8 mouse cellular contexts compared by ENCODE assay signal in the genomic region with DNA sequence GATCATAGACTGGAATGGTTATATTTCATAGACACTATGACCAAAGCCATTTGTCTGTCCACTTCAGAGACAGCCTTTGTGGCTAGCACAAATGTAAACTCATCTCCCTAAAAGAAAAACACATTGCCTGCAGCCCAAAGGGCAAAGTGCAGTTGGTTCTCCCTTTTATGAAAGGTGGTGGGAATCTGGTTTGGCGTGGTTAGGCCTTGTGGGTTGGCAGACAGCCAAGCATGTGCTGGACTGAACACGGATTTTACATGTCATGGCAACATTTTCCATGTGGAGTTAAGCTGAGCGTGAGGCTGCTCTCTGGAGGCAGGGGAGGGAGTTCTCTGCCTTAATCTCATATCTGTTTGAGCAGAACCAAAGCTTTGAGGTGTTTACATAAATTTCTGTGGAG.
DNase-seq lines count a peak whose midpoint lies in the region; ATAC-seq and TF ChIP-seq lines count a peak whose summit lies in the region.

No protein-coding gene starts in this region.

- ATAC-seq in forebrain, embryonic 14.5 days, result no peak; the same call in 1 of the 2 replicates
- ATAC-seq in forebrain, embryonic 11.5 days (replicated peaks; ENCODE audit: low FRiP score), result no peak
- ATAC-seq in lung, embryonic 16.5 days (ENCODE audit: low read depth), result peak; percentile 85
- ATAC-seq in granulocyte monocyte progenitor cell, adult 5-6 weeks (replicated peaks; ENCODE audit: poor library complexity, severe bottlenecking), result no peak

- DNase-seq in forebrain, embryonic 14.5 days (ENCODE audit: low spot score), result peak; percentile 48
- no peak for DNase-seq in forebrain, embryonic 11.5 days (ENCODE audit: low spot score)
- DNase-seq in NIH3T3 (ENCODE audit: low read depth), result peak; percentile 72
- DNase-seq in kidney, adult 18-20 months, result peak; percentile 35
- no peak for DNase-seq in left cerebral cortex, adult 2 months (ENCODE audit: extremely low spot score in 1 of 2, low spot score in 2 of 2)
- DNase-seq in T-cell, adult 2 months (ENCODE audit: low spot score), result no peak

- TF ChIP-seq CTCF in left cerebral cortex, adult 2 months (IDR thresholded peaks at IDR 0.05), result no peak

- intact Hi-C loops in left cerebral cortex, adult 2 months (cut with DNase I), result no loop called here

- 48% methylated on average over 3 of the region's 3 CpGs for WGBS in forebrain, embryonic 14.5 days
- 74% methylated on average over 3 of the region's 3 CpGs for WGBS in forebrain, embryonic 11.5 days
- WGBS in lung, embryonic 16.5 days, result 5% methylated on average over 3 of the region's 3 CpGs

- H3K4me2 ChIP-seq in forebrain, embryonic 14.5 days (ENCODE audit: low read length), result no peak overlapping the region
- no peak overlapping the region for H3K4me2 ChIP-seq in forebrain, embryonic 11.5 days (ENCODE audit: low read depth, low read length, severe bottlenecking)
- H3K4me2 ChIP-seq in lung, embryonic 16.5 days (ENCODE audit: low read depth, low read length), result no peak overlapping the region

- H3K27me3 ChIP-seq in forebrain, embryonic 14.5 days (replicated peaks; ENCODE audit: control insufficient read depth, insufficient read depth, low read length), result no peaks in the 10 kb centered on the region
- no peaks in the 10 kb centered on the region for H3K27me3 ChIP-seq in forebrain, embryonic 11.5 days (ENCODE audit: control insufficient read depth, insufficient read depth, low read length)
- no peaks in the 10 kb centered on the region for H3K27me3 ChIP-seq in lung, embryonic 16.5 days (ENCODE audit: control insufficient read depth, insufficient read depth, low read depth, low read length)

- no peaks in the 10 kb centered on the region; the same call in 1 of the 2 replicates for H3K4me1 ChIP-seq in forebrain, embryonic 14.5 days (ENCODE audit: control insufficient read depth, insufficient read depth, low read length)
- no peaks in the 10 kb centered on the region for H3K4me1 ChIP-seq in forebrain, embryonic 11.5 days (replicated peaks; ENCODE audit: control insufficient read depth, insufficient read depth, low read length)
- peaks cover 10% of the 10 kb centered on the region for H3K4me1 ChIP-seq in lung, embryonic 16.5 days (replicated peaks; ENCODE audit: control insufficient read depth, insufficient read depth, low read length)

- H3K36me3 ChIP-seq in forebrain, embryonic 14.5 days (ENCODE audit: control insufficient read depth, insufficient read depth, low read length), result no peaks in the 10 kb centered on the region
- no peaks in the 10 kb centered on the region for H3K36me3 ChIP-seq in forebrain, embryonic 11.5 days (ENCODE audit: control insufficient read depth, insufficient read depth, low read length)
- H3K36me3 ChIP-seq in lung, embryonic 16.5 days (ENCODE audit: control insufficient read depth, insufficient read depth, low read length), result no peaks in the 10 kb centered on the region

- H3K9ac ChIP-seq in forebrain, embryonic 14.5 days (ENCODE audit: low read length), result no peak overlapping the region
- no peak overlapping the region for H3K9ac ChIP-seq in forebrain, embryonic 11.5 days (ENCODE audit: low read length)
- no peak overlapping the region for H3K9ac ChIP-seq in lung, embryonic 16.5 days (ENCODE audit: low read length)

- no peak overlapping the region for H3K4me3 ChIP-seq in forebrain, embryonic 14.5 days (ENCODE audit: low read depth, low read length)
- no peak overlapping the region for H3K4me3 ChIP-seq in forebrain, embryonic 11.5 days (ENCODE audit: low read depth, low read length)
- no peak overlapping the region for H3K4me3 ChIP-seq in lung, embryonic 16.5 days (ENCODE audit: low read length)
- no peak overlapping the region for H3K4me3 ChIP-seq in left cerebral cortex, adult 2 months

- no peak overlapping the region for H3K27ac ChIP-seq in forebrain, embryonic 14.5 days (ENCODE audit: low read depth, low read length)
- H3K27ac ChIP-seq in forebrain, embryonic 11.5 days (ENCODE audit: low read depth, low read length), result no peak overlapping the region
- peak overlapping the region; percentile 51 for H3K27ac ChIP-seq in lung, embryonic 16.5 days (ENCODE audit: low read length)
- no peak overlapping the region for H3K27ac ChIP-seq in left cerebral cortex, adult 2 months

- no peaks in the 10 kb centered on the region for H3K9me3 ChIP-seq in forebrain, embryonic 14.5 days (replicated peaks; ENCODE audit: control insufficient read depth, low read length)
- H3K9me3 ChIP-seq in forebrain, embryonic 11.5 days (ENCODE audit: control insufficient read depth, low read length), result no peaks in the 10 kb centered on the region
- H3K9me3 ChIP-seq in lung, embryonic 16.5 days (ENCODE audit: control insufficient read depth, low read length), result no peaks in the 10 kb centered on the region

Comparison
In these comparisons a context has a peak if more than half of its experiments do, and no peak if none do; other contexts are left out.
1. DNase-seq: peak in forebrain, embryonic 14.5 days (single experiment), NIH3T3 (single experiment) and kidney, adult 18-20 months (single experiment); none in forebrain, embryonic 11.5 days (single experiment), left cerebral cortex, adult 2 months (0 of 2) and T-cell, adult 2 months (single experiment).